Mouse (Mus musculus) ZHBTc4 (cell line): ENCODE results near the gene Htr7.

Source experiments
- DNase-seq: peaks from one replicate; pipeline ENCODE4 v3.0.0-alpha.2; 2011; ENCODE audit warnings: low read depth, low spot score

Htr7 gene

GRCm38 (mm10) chr19:36057231-36057811 is at the start of gene Htr7:
Htr7 (minus strand) TSS chr19:36057507.
- DNase-seq, result peak; percentile 48

GRCm38 (mm10) chr19:36103909-36104308 is 46.6 kb upstream of the Htr7 start:
- no peak for DNase-seq

- DNase-seq, result no peak
Observed at GRCm38 (mm10) chr19:36098916-36099315, 41.6 kb upstream of the Htr7 start.

- no peak for DNase-seq
Observed at GRCm38 (mm10) chr19:36098265-36098664, 41.0 kb upstream of the Htr7 start.

- DNase-seq, result no peak
Observed at GRCm38 (mm10) chr19:36097194-36097593, 39.9 kb upstream of the Htr7 start.

GRCm38 (mm10) chr19:36090781-36091180 is 33.5 kb upstream of the Htr7 start:
- peak; percentile 53 for DNase-seq

GRCm38 (mm10) chr19:36083262-36084225 is 26.2 kb upstream of the Htr7 start, which contains the start of gene Rpp30:
Rpp30 (plus strand) TSS chr19:36083716.
- DNase-seq, result peak; percentile 94

GRCm38 (mm10) chr19:36082606-36083261 is 25.4 kb upstream of the Htr7 start:
- peak; percentile 79 for DNase-seq

- DNase-seq, result no peak
Observed at GRCm38 (mm10) chr19:36062801-36063529, 5.7 kb upstream of the Htr7 start.

- peak; percentile 62 for DNase-seq
Observed at GRCm38 (mm10) chr19:36056502-36057221, 645 bp downstream of the Htr7 start.

GRCm38 (mm10) chr19:36046046-36046445 is 11.3 kb downstream of the Htr7 start:
- DNase-seq, result no peak

- peak; percentile 89 for DNase-seq
Observed at GRCm38 (mm10) chr19:36014836-36015235, 42.5 kb downstream of the Htr7 start.

GRCm38 (mm10) chr19:36006277-36006676 is 51.0 kb downstream of the Htr7 start:
- DNase-seq, result no peak

- DNase-seq, result no peak
Observed at GRCm38 (mm10) chr19:36004961-36005360, 52.3 kb downstream of the Htr7 start.

GRCm38 (mm10) chr19:36002476-36003445 is 54.5 kb downstream of the Htr7 start:
- no peak for DNase-seq

- peak; percentile 42 for DNase-seq
Observed at GRCm38 (mm10) chr19:36001512-36001911, 55.8 kb downstream of the Htr7 start.

GRCm38 (mm10) chr19:36000955-36001354 is 56.4 kb downstream of the Htr7 start:
- no peak for DNase-seq

GRCm38 (mm10) chr19:35997384-35997783 is 59.9 kb downstream of the Htr7 start:
- DNase-seq, result no peak

- no peak for DNase-seq
Observed at GRCm38 (mm10) chr19:35987461-35987860, 69.8 kb downstream of the Htr7 start.

- no peak for DNase-seq
Observed at GRCm38 (mm10) chr19:35974681-35975080, 82.6 kb downstream of the Htr7 start.
